Mouse (Mus musculus) lung, embryonic 15.5 days (tissue): Measurements from ENCODE around the gene Col5a1. TPM values are rescaled to one million over a fixed set of nuclear protein-coding genes. Genes with fewer than 3 reads are reported as not detected.

Experiments
- ATAC-seq: fragments of 200-750 bp; cut with Nextera tagmentation; 2 replicates; pipeline ENCODE4 v1.8.0; 2017; ENCODE audit warnings: moderate number of reproducible peaks, borderline replicate concordance; ENCODE audit not compliant: low FRiP score, low TSS enrichment; ENCODE audit errors: extremely low read depth
- H3K27ac ChIP-seq: fragments of 300-500 bp; sonication (generic); 2 replicates; pipeline ENCODE4 v1.5.1; 2015; ENCODE audit warnings: moderate library complexity, mild to moderate bottlenecking, inconsistent platforms
- H3K27me3 ChIP-seq: fragments of 300-500 bp; sonication (generic); 2 replicates; pipeline ENCODE4 v1.6.1; 2015; ENCODE audit warnings: inconsistent platforms
- H3K36me3 ChIP-seq: fragments of 300-500 bp; sonication (generic); 2 replicates; pipeline ENCODE4 v1.6.1; 2015; ENCODE audit warnings: inconsistent platforms
- H3K4me1 ChIP-seq: fragments of 300-500 bp; sonication (generic); 2 replicates; pipeline ENCODE4 v1.6.1; 2015; ENCODE audit warnings: inconsistent platforms
- H3K4me2 ChIP-seq: fragments of 300-500 bp; sonication (generic); 2 replicates; pipeline ENCODE4 v1.6.1; 2015; ENCODE audit warnings: inconsistent platforms, mild to moderate bottlenecking, moderate library complexity
- H3K4me3 ChIP-seq: fragments of 300-500 bp; sonication (generic); 2 replicates; pipeline ENCODE4 v1.5.1; 2015; ENCODE audit warnings: mild to moderate bottlenecking, inconsistent platforms
- H3K9ac ChIP-seq: fragments of 300-500 bp; sonication (generic); 2 replicates; pipeline ENCODE4 v1.6.1; 2015; ENCODE audit warnings: inconsistent platforms
- H3K9me3 ChIP-seq: fragments of 300-500 bp; sonication (generic); 2 replicates; pipeline ENCODE4 v1.6.1; 2016; ENCODE audit warnings: inconsistent platforms
- WGBS: fragments of 180-500 bp; shearing (Covaris S2); methylation state at CpG from one replicate; pipeline ENCODE4 v1.1.7; 2015; 5-methylcytosine and 5-hydroxymethylcytosine counted together
- polyA plus RNA-seq: library from polyadenylated mRNA; unstranded; fragments of >200 nt; fragmentation: Nextera tagmentation; extraction: Ambion mirVana; gene quantifications from 2 replicates; pipeline ENCODE4 v1.2.1, GENCODE M21; 2015

Col5a1 gene
- polyA plus RNA-seq, 1 experiment from 2014 or later: 78.9 TPM

DNA sequence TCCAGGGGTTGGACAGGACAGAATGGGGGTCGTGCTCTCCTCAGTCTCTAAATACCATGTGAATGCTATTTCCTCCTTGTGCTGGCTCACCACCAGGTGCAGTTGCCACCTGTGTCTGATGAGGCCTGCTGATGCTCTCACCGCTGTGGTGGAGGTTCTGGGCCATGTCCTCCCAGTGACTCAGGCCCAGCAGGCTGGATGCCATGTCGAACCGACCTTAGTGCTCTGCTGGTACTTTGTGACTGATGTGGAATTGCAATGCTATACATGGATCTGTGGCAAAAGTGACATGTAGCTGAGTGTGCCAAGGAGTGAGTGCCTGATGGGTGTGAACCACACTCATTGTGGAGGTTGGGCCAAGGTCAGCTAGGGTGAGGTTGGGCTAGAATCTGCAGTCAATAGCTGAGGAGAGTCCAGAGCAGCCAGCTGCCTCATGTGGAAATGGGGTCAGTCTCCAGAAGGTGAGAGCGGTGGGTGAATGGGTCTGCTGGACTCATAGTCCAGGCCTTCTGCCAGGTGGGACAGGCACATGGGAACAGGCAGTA is 44.3 kb downstream of the Col5a1 start:
- ATAC-seq: no peak
- H3K27ac ChIP-seq: peak overlapping the region; percentile 39
- H3K9me3 ChIP-seq: no peaks in the 10 kb centered on the region
- WGBS: 85% methylated on average over 5 of the region's 5 CpGs
- H3K4me2 ChIP-seq: no peak overlapping the region
- H3K4me1 ChIP-seq: peaks cover 54% of the 10 kb centered on the region
- H3K4me3 ChIP-seq: no peak overlapping the region
- H3K27me3 ChIP-seq: no peaks in the 10 kb centered on the region
- H3K9ac ChIP-seq: no peak overlapping the region
- H3K36me3 ChIP-seq: peaks cover 18% of the 10 kb centered on the region; the same call in 1 of the 2 replicates

DNA sequence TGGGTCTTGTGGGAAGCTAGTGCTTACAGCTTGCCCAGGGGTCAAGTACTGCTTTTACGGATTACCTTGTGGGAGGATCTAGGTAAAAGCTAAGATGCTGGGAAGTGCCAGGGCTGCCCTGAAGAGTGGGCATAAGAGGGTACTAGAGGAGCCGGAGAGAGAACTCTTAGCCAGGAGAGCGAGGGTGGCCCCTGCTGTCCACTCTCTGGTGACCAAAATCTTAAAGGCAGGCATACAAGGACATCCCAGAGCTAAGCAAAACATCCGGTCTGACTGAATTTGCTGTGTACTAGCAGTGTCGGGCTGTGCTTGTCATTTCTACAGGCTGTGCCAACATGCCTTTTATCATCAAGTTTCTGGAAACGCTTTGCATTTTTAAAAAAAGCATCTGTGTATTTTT is 44.9 kb downstream of the Col5a1 start:
- Histone ChIP-seq H3K27me3 (no peaks in the 10 kb centered on the region), H3K4me2 (no peak overlapping the region), H3K4me3 (no peak overlapping the region), H3K9ac (no peak overlapping the region), H3K27ac (peak overlapping the region; percentile 58), H3K4me1 (peaks cover 60% of the 10 kb centered on the region), H3K36me3 (peaks cover 18% of the 10 kb centered on the region; the same call in 1 of the 2 replicates), H3K9me3 (no peaks in the 10 kb centered on the region)
- 37% methylated on average over 6 of the region's 6 CpGs for WGBS
- ATAC-seq: no peak

DNA sequence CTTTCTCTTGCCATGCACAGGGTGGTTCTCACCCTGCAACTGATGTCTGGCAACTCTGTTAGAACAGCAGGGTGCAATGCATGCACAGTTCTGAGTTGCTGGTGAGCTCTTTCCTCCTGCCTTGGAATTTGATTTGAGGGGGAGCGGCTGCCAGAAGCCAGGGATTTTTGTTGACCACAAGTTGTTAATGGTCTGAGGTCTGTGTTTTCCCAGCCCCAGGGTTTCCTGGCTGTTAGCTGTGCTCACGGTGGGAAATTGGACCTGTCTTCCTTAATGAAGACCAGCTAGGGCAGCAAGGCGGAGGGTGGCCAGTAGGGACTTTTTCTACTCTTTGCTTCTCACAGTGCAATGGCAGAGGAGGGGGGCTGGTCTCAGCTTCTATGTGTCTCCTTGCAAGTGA is 45.7 kb downstream of the Col5a1 start:
- 47% methylated on average over 3 of the region's 3 CpGs for WGBS
- no peak overlapping the region for H3K4me2 ChIP-seq
- no peaks in the 10 kb centered on the region for H3K9me3 ChIP-seq
- H3K27me3 ChIP-seq: no peaks in the 10 kb centered on the region
- ATAC-seq: no peak
- peaks cover 18% of the 10 kb centered on the region; the same call in 1 of the 2 replicates for H3K36me3 ChIP-seq
- H3K4me3 ChIP-seq: no peak overlapping the region
- H3K4me1 ChIP-seq: peaks cover 68% of the 10 kb centered on the region
- H3K27ac ChIP-seq: peak overlapping the region; percentile 58
- no peak overlapping the region for H3K9ac ChIP-seq

DNA sequence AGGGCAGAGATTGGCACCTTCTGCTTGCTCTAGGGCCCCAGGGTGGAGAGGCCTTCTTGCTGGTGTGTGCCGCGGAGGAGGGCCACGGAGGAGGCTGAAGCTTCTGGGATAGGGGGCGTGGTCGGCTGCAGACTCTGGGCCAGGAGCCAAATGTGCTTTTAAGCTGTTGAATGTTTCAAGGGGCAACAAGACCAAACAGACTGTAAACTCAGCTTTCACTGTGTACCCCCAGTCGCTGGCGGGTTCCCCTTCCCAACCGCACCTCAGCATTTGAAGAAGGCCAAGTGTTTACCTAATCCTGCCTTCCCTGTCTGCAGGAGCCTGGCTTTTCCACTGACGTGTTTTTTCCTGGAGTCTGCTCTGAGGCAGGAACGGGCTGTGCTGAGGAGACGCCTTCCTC is 48.0 kb downstream of the Col5a1 start:
- no peak overlapping the region for H3K4me2 ChIP-seq
- H3K27me3 ChIP-seq: no peaks in the 10 kb centered on the region
- 11% methylated on average over 11 of the region's 11 CpGs for WGBS
- H3K9me3 ChIP-seq: no peaks in the 10 kb centered on the region
- H3K4me1 ChIP-seq: peaks cover 70% of the 10 kb centered on the region
- H3K36me3 ChIP-seq: peaks cover 8% of the 10 kb centered on the region; the same call in 1 of the 2 replicates
- H3K9ac ChIP-seq: no peak overlapping the region
- no peak overlapping the region for H3K4me3 ChIP-seq
- peak; percentile 73 for ATAC-seq
- H3K27ac ChIP-seq: peak overlapping the region; percentile 82

DNA sequence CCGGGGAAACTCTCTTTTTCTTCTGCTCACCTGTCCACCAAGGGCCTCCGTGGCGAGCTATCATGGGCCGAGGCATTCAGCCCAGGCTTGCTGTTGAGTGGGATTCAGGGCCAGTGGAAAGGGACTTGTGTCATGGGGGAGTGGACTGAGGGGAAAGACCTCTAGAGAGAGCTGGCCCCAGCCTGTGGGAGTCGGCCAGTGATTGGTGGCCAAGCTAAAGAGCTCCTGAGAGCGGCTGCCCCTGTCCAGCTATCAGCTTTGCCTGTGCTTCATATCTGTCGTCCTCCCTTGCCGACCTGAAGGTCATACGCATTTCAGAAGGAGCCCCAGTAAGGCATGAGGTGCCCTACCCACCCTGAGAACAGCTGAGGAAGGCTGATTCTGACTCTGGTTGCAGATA is 48.6 kb downstream of the Col5a1 start:
- H3K9ac ChIP-seq: no peak overlapping the region
- no peak for ATAC-seq
- H3K4me3 ChIP-seq: no peak overlapping the region
- H3K4me2 ChIP-seq: no peak overlapping the region; the same call in 1 of the 2 replicates
- H3K4me1 ChIP-seq: peaks cover 70% of the 10 kb centered on the region
- WGBS: 51% methylated on average over 9 of the region's 9 CpGs
- 0 out of 2 replicates have a peak, but pooled peaks cover 4% of the 10 kb centered on the region for H3K36me3 ChIP-seq
- peak overlapping the region; percentile 82 for H3K27ac ChIP-seq
- H3K27me3 ChIP-seq: no peaks in the 10 kb centered on the region
- H3K9me3 ChIP-seq: no peaks in the 10 kb centered on the region

DNA sequence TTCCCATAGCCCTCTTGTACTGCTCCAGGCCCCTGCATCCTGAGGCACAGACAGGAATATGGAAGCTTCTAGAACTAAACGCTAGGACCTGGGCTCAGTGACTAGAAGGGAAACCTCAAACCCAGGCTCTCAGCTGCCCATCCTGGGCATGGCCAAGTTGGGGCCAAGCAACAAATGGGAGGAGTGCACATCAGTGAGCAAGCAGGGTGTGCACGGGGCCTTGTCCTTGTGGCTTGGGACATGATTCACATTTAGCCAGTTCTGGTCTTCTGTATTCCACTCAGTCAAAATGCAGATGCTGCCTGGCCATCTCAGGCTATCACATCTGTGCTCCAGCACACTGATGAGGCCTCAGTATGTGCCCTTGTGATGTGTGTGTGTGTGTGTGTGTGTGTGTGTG is 49.2 kb downstream of the Col5a1 start:
- 92% methylated on average over 2 of the region's 2 CpGs for WGBS
- Histone ChIP-seq H3K4me1 (peaks cover 66% of the 10 kb centered on the region), H3K4me3 (no peak overlapping the region)

DNA sequence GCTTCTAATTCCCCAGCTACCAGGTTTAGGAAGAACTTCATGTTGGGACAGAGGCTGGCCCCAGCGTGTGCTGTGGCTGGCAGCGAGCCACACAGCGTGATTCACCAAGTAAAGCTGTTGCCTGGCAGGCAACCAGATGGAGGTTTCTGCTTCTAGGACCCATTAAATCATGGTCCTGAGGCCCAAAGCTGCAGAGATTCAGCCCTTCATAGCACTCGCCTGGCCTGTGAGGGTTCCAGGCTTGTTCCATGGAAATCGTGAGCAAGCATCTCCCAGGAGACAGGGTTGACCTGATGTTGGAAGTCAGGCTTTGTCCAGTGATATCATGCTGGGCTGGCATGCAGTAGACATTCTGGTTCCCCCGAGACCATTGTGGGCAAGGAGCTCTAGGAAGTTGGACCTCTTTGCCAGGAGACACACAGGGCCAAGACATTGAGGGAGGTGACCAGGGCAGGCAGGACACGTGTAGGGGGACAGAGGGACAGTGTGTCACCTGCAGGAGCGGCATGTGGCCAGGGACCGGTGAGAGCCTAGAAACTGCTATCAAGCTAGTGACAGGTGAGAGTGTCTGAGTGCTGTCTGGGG is 50.5 kb downstream of the Col5a1 start:
- 48% methylated on average over 9 of the region's 9 CpGs for WGBS
- Histone ChIP-seq H3K27me3 (no peaks in the 10 kb centered on the region), H3K4me2 (no peak overlapping the region), H3K36me3 (0 out of 2 replicates have a peak, but pooled peaks cover 4% of the 10 kb centered on the region), H3K27ac (peak overlapping the region; percentile 67), H3K9ac (peak overlapping the region; percentile 29; the same call in 1 of the 2 replicates), H3K4me1 (peaks cover 54% of the 10 kb centered on the region), H3K4me3 (no peak overlapping the region), H3K9me3 (no peaks in the 10 kb centered on the region)
- ATAC-seq: no peak

More for the DNA sequence above, 49.2 kb downstream of the Col5a1 start:
- 0 out of 2 replicates have a peak, but pooled peaks cover 4% of the 10 kb centered on the region for H3K36me3 ChIP-seq
- no peak overlapping the region for H3K4me2 ChIP-seq
- no peak overlapping the region for H3K9ac ChIP-seq
- ATAC-seq: no peak
- H3K27me3 ChIP-seq: no peaks in the 10 kb centered on the region
- no peaks in the 10 kb centered on the region for H3K9me3 ChIP-seq
- peak overlapping the region; percentile 82 for H3K27ac ChIP-seq

DNA sequence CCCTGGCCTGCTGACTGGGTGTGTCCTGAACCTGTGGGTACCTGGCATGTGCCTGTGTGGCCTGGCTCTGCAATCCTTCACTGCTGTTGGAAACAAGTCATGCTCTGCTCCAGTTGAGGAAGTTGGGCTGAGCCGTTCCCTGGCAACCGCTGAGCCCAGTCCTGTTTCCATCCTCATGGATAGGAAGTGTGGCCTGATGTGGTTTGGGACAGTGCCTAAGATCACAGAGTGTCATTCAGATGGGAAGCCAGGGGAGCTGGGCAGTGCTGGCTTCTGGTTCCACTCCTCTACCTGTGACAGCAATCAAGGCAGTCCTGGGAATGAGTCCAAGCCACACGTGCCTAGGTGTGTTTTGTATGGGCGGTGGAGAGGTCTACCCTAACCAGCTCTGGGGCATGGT is 53.2 kb downstream of the Col5a1 start:
- no peaks in the 10 kb centered on the region for H3K36me3 ChIP-seq
- H3K4me1 ChIP-seq: peaks cover 28% of the 10 kb centered on the region
- H3K27me3 ChIP-seq: no peaks in the 10 kb centered on the region
- H3K9ac ChIP-seq: no peak overlapping the region
- WGBS: 79% methylated on average over 4 of the region's 4 CpGs
- ATAC-seq: no peak
- no peak overlapping the region for H3K4me3 ChIP-seq
- no peak overlapping the region for H3K27ac ChIP-seq
- H3K4me2 ChIP-seq: no peak overlapping the region
- H3K9me3 ChIP-seq: no peaks in the 10 kb centered on the region

DNA sequence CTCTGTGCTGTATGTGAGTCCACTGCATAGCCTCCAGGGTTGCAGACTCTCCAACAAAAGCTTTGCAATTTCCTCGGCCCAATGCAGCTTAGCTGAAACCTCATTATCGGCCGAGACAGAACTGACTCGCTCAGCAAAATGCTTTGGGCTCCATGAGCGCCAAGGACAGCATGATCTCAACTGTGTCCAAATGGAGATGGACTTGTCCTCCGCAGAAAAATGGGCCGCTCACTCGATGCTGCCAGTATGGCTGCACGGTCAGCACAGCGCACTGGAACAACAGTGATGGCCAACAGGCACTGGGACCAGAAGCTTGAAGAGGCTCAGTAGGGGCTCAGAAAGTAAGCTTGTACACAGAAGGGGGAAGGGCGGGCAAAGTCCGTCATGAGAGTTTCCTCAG is 53.9 kb downstream of the Col5a1 start:
- Histone ChIP-seq H3K4me2 (no peak overlapping the region), H3K9ac (no peak overlapping the region), H3K27ac (no peak overlapping the region), H3K9me3 (no peaks in the 10 kb centered on the region), H3K36me3 (no peaks in the 10 kb centered on the region), H3K4me1 (peaks cover 21% of the 10 kb centered on the region), H3K27me3 (no peaks in the 10 kb centered on the region), H3K4me3 (no peak overlapping the region)
- 83% methylated on average over 12 of the region's 12 CpGs for WGBS
- ATAC-seq: no peak

DNA sequence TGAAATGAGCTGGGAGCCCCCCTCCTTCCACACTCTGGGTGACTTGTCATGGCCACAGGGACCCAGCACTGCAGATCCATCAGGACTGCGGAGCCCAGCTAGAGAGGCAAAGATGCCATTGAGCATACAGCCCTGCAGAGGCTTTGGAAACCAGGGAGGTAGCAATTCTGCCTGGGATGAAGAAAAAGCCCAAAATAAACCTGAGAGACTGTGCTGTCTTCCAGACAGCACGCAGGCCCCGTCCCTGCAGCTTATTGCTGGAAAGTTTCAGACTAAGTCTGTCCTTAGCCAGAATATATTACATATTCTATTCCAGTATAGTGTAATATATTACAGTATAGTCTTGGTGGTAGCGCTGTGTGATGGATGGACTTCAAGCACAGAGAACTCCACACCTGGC is 61.0 kb downstream of the Col5a1 start:
- 90% methylated on average over 4 of the region's 4 CpGs for WGBS
- H3K9ac ChIP-seq: no peak overlapping the region
- peaks cover 19% of the 10 kb centered on the region for H3K36me3 ChIP-seq
- H3K4me1 ChIP-seq: no peaks in the 10 kb centered on the region
- no peak overlapping the region for H3K4me3 ChIP-seq
- no peak for ATAC-seq
- no peak overlapping the region for H3K27ac ChIP-seq
- H3K27me3 ChIP-seq: no peaks in the 10 kb centered on the region
- H3K9me3 ChIP-seq: no peaks in the 10 kb centered on the region
- no peak overlapping the region for H3K4me2 ChIP-seq

DNA sequence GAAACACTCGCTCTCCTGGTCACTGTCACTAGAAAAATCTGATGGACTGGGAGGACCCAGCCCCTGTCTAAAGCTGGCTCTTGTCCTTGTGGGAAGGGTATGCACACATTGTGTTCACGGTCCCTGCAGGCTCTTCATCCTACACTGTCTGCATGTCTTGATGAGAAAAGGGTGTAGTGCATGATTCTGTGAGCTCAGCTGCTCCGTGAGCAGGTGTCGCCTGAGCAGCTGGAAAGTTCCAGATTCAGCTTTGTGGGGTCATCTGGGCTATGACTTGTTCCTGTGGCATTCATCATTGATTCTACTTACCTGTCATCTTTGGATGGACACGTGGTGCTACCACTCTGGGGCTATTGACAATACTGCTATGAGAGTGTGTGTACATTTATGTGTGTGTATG is 61.7 kb downstream of the Col5a1 start:
- H3K4me3 ChIP-seq: no peak overlapping the region
- no peaks in the 10 kb centered on the region for H3K9me3 ChIP-seq
- no peaks in the 10 kb centered on the region for H3K27me3 ChIP-seq
- no peak for ATAC-seq
- 81% methylated on average over 5 of the region's 5 CpGs for WGBS
- no peak overlapping the region for H3K9ac ChIP-seq
- H3K4me1 ChIP-seq: no peaks in the 10 kb centered on the region
- peaks cover 23% of the 10 kb centered on the region for H3K36me3 ChIP-seq
- no peak overlapping the region for H3K4me2 ChIP-seq
- no peak overlapping the region for H3K27ac ChIP-seq

DNA sequence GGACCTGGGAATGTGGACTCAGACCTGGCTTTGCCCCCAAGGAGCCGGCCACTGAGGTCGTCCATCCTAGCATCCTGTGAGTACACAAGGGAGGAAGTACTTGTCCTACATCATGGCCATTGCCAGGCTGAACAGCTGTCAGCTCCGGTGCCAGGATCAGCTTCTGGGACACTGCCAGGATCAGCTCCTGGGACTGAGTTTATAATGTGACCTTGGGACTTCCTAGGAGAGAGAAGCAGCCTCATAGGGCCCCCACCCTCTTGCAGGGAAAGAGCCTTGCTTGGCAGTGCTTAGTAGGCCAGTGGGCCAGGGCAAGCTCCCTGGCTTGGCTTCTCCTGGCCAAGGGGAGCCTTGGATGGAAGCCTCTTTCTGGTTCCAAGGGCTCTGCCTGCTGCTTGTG is 67.6 kb downstream of the Col5a1 start:
- 48% methylated on average over 3 of the region's 3 CpGs for WGBS
- H3K27ac ChIP-seq: peak overlapping the region; percentile 74

More for the DNA sequence above, 67.6 kb downstream of the Col5a1 start:
- no peak overlapping the region for H3K9ac ChIP-seq
- no peak for ATAC-seq
- no peak overlapping the region for H3K4me3 ChIP-seq
- H3K9me3 ChIP-seq: no peaks in the 10 kb centered on the region
- no peak overlapping the region for H3K4me2 ChIP-seq
- H3K27me3 ChIP-seq: no peaks in the 10 kb centered on the region
- H3K36me3 ChIP-seq: peaks cover 23% of the 10 kb centered on the region
- peaks cover 48% of the 10 kb centered on the region for H3K4me1 ChIP-seq
